Comparison of ENCODE assay signal across 8 mouse cellular contexts in the genomic region with DNA sequence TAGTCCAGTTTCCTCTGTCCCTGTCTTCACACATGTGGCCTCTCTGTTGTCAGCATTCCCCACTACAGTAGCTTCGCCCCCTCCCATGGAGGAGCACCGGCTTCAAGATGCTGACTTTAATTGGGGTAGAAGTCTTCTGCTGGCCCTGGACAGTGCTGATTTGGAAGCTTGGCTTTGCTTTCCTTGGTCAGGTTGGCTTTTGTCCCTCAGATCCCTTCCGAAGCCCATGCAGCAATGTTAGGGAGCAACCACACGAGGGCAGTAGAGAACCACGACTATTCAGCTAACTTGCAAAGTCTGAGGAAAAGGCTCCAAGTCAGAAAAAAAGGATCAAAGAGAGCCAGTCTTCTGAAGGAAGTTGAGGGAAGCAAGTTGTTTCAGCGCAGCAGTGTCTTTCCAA. TPM values are rescaled to one million over a fixed set of nuclear protein-coding genes. Genes with fewer than 3 reads are reported as not detected.
DNase-seq lines count a peak whose midpoint lies in the region; ATAC-seq lines count a peak whose summit lies in the region.

No protein-coding gene starts in this region.

- no peak overlapping the region for H3K4me2 ChIP-seq in stomach, embryonic 15.5 days

- DNase-seq in 3T3-L1 (ENCODE audit: low read depth, low spot score), result peak; percentile 94
- DNase-seq in ZHBTc4 (ENCODE audit: low read depth, low spot score), result peak; percentile 85
- peak; percentile 58 to 75 for DNase-seq in cerebellum, postnatal 4 days (ENCODE audit: low spot score in 2 of 2)
- DNase-seq in gastrocnemius, postnatal 4 days (ENCODE audit: low spot score in 2 of 2), result peak; percentile 45 to 68
- DNase-seq in kidney, adult 11 months, result peak; percentile 39
- peak; percentile 67 for DNase-seq in left cerebral cortex, postnatal 4 days

- no peak overlapping the region for H3K4me3 ChIP-seq in stomach, embryonic 15.5 days (replicated peaks)

- peak; percentile 66 for ATAC-seq in monocyte, adult 5-6 weeks (replicated peaks; ENCODE audit: insufficient number of reproducible peaks, low FRiP score, low TSS enrichment, poor library complexity, severe bottlenecking)
- no peak for ATAC-seq in stomach, embryonic 15.5 days (ENCODE audit: insufficient read depth, low FRiP score, low read depth)

- intact Hi-C loops in left cerebral cortex, postnatal 4 days (cut with DNase I), result loop anchor here (10.0 kb wide), 1 partner anchor 741 kb away; no protein-coding TSS in a partner anchor

- H3K36me3 ChIP-seq in stomach, embryonic 15.5 days, result no peaks in the 10 kb centered on the region

- H3K27me3 ChIP-seq in stomach, embryonic 15.5 days (replicated peaks), result no peaks in the 10 kb centered on the region

- peaks cover 4% of the 10 kb centered on the region; the same call in 1 of the 2 replicates for H3K4me1 ChIP-seq in stomach, embryonic 15.5 days

- WGBS in stomach, embryonic 15.5 days, result 11% methylated on average over 6 of the region's 6 CpGs

- H3K9ac ChIP-seq in stomach, embryonic 15.5 days, result no peak overlapping the region

- no peaks in the 10 kb centered on the region for H3K9me3 ChIP-seq in stomach, embryonic 15.5 days

- H3K27ac ChIP-seq in stomach, embryonic 15.5 days, result 0 out of 2 replicates have a peak overlapping the region, but pooled peaks have one; percentile 36

RNA-seq across cellular contexts. Expression of a gene that starts 33.2 kb away (rescaled TPM):
- 100 to 1,000 TPM; 229 to 230 TPM for total RNA-seq in gastrocnemius, postnatal 4 days (2021)
- 100 to 1,000 TPM; 116 to 121 TPM for total RNA-seq in left cerebral cortex, postnatal 4 days (2021)
- 184 to 237 TPM (median 196 TPM) in 3 replicates for total RNA-seq in monocyte, adult 5-6 weeks (2017)
- 309 and 347 TPM in 2 replicates for polyA plus RNA-seq in stomach, embryonic 15.5 days (2015; fragmentation: Nextera tagmentation; extraction: Ambion mirVana)

RNA-seq across cellular contexts. Expression of a gene that starts 35.9 kb away (rescaled TPM):
- 10 to 100 TPM; 14.0 to 15.1 TPM for total RNA-seq in gastrocnemius, postnatal 4 days (2021)
- 10 to 100 TPM; 17.6 to 17.9 TPM for total RNA-seq in left cerebral cortex, postnatal 4 days (2021)
- total RNA-seq in monocyte, adult 5-6 weeks (2017), result 18.5 to 33.7 TPM (median 23.3 TPM) in 3 replicates
- 19.7 and 20.1 TPM in 2 replicates for polyA plus RNA-seq in stomach, embryonic 15.5 days (2015; fragmentation: Nextera tagmentation; extraction: Ambion mirVana)

RNA-seq across cellular contexts. Expression of a gene that starts 36.7 kb away (rescaled TPM):
- total RNA-seq in gastrocnemius, postnatal 4 days (2021), result 10 to 100 TPM; 27.3 to 29.8 TPM
- 10 to 100 TPM; 41.5 to 48.7 TPM for total RNA-seq in left cerebral cortex, postnatal 4 days (2021)
- total RNA-seq in monocyte, adult 5-6 weeks (2017), result 68.9 to 82.2 TPM (median 69.9 TPM) in 3 replicates
- polyA plus RNA-seq in stomach, embryonic 15.5 days (2015; fragmentation: Nextera tagmentation; extraction: Ambion mirVana), result 26.2 and 29.6 TPM in 2 replicates

Comparison
In these comparisons a context has a peak if more than half of its experiments do, and no peak if none do; other contexts are left out.
1. DNase-seq: peak in every context shown above with its lines; median percentile 94 in 3T3-L1; 85 in ZHBTc4; 67 in left cerebral cortex, postnatal 4 days; 66 in cerebellum, postnatal 4 days; 56 in gastrocnemius, postnatal 4 days; 39 in kidney, adult 11 months.